Mouse (Mus musculus): Measurements from ENCODE around the gene Mast4. TPM values are rescaled to one million over a fixed set of nuclear protein-coding genes. Genes with fewer than 3 reads are reported as not detected.

The Mast4 gene
- polyA plus RNA-seq, 1 experiment from 2014 or later = 10.5 TPM

GRCm38 (mm10) chr13:102869541-102869940 is 464.8 kb downstream of the Mast4 start:
- DNase-seq (ENCODE audit: low read depth, low spot score) (no peak), ATAC-seq (no peak)
- no peaks in the 10 kb centered on the region for H3K27me3 ChIP-seq
- in situ Hi-C loops (cut with MboI; ENCODE audit: low pct_unique_long_range_greater_than_20kb) = no loop called here
- CTCF ChIA-PET = interaction anchor here (1.0 kb wide), 1 partner anchor 11 kb away, joined by 3 read pairs; no protein-coding TSS in a partner anchor
- TF ChIP-seq CTCF (IDR thresholded peaks at IDR 0.05) = no peak
- POLR2A ChIA-PET = no interaction called here

DNA sequence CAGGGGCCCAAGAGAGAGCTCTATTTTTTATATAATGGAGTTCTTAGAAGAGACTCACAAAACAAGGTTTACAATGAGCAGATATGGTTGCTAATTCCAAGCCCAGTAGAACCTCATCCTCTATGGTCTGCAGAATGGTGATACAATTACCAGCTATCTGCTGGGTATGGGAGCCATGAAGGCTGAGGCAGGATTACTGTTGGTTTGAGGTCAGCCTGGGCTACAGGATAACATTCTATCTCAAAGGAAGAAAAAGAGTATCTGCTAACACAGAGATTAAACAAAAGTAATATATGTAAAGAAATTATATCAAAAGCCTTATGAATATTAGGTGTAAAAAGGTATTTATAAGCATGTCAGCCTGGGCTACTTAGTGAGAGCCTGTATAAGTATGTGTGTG is 467.5 kb downstream of the Mast4 start:
- POLR2A ChIA-PET = no interaction called here
- TF ChIP-seq CTCF (IDR thresholded peaks at IDR 0.05) = no peak
- DNase-seq (ENCODE audit: low read depth, low spot score) (no peak), ATAC-seq (no peak)
- no peaks in the 10 kb centered on the region for H3K27me3 ChIP-seq
- CTCF ChIA-PET = interaction anchor here (0.7 kb wide), 1 partner anchor 12 kb away, joined by 3 read pairs; no protein-coding TSS in a partner anchor
- in situ Hi-C loops (cut with MboI; ENCODE audit: low pct_unique_long_range_greater_than_20kb) = no loop called here

- H3K27me3 ChIP-seq = no peaks in the 10 kb centered on the region
- no peak for DNase-seq (ENCODE audit: low read depth, low spot score)
- TF ChIP-seq CTCF (IDR thresholded peaks at IDR 0.05) = no peak
- in situ Hi-C loops (cut with MboI; ENCODE audit: low pct_unique_long_range_greater_than_20kb) = no loop called here
- POLR2A ChIA-PET = no interaction called here
- CTCF ChIA-PET = interaction anchor here (0.7 kb wide), 1 partner anchor 12 kb away, joined by 3 read pairs; no protein-coding TSS in a partner anchor
- ATAC-seq = no peak
Measured at GRCm38 (mm10) chr13:102865971-102866724, 468.1 kb downstream of the Mast4 start.

DNA sequence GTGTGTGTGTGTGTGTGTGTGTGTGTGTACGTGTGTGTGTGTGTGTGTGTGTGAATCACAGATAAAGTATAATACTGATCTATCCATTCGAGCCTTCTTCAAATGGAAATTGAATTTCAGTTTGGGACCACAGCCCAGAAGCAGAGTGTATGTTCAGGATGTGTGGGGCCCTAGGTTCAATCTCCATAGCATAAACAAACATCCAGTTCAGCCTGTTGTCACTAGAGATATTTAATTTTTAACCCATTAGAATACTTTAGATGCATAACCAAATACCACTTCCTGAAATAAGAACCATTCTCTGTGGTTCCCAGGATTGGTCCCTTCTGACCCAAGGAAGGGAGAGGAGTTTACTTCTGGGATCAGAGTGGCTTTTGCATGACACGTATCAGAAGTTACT is 468.8 kb downstream of the Mast4 start:
- ChIA-PET POLR2A (no interaction called here), CTCF (no interaction called here)
- DNase-seq (ENCODE audit: low read depth, low spot score) (no peak), ATAC-seq (no peak)
- in situ Hi-C loops (cut with MboI; ENCODE audit: low pct_unique_long_range_greater_than_20kb) = no loop called here
- no peak for TF ChIP-seq CTCF (IDR thresholded peaks at IDR 0.05)
- H3K27me3 ChIP-seq = no peaks in the 10 kb centered on the region

DNA sequence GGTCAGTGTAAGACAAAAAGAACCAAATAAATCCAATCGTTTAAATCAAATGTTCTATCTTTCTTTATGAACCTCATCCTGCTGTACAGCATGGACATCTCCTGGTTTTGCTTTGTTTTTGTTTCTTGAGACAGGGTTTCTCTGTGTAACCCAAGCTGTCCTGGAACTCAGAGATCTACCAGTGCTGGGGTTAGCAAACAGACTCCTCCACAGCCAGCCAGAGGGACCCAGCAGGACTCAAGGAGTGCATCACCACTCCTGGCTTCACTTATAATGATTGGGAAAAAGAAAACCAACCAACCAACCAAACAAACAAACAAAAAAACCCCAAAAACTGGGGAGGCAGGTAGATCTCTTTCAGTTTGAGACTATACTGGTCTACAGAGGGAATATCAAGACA is 469.5 kb downstream of the Mast4 start:
- no peak for ATAC-seq
- CTCF ChIA-PET = no interaction called here
- POLR2A ChIA-PET = no interaction called here
- no peak for DNase-seq (ENCODE audit: low read depth, low spot score)
- no peak for TF ChIP-seq CTCF (IDR thresholded peaks at IDR 0.05)
- in situ Hi-C loops (cut with MboI; ENCODE audit: low pct_unique_long_range_greater_than_20kb) = no loop called here
- no peaks in the 10 kb centered on the region for H3K27me3 ChIP-seq

DNA sequence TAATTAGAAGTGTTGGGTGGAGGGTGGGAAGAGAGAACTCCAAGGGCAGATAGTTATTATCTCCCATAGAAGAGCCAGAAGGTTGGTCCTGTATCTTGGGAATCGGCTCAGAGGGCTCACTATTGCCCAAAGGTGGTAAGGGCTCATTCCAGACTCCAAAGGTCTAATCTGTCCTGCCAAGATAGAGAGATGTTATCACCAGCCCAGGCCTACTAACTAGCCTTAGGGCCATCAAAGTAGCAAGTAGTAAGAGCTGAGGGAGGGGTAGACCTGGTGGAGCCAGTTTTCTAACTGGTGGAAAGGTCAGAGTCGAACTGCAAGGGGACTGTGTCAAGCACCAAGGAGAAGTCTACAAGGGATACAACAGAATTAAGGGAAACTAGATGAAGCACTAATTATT is 470.2 kb downstream of the Mast4 start:
- DNase-seq (ENCODE audit: low read depth, low spot score) = no peak
- no peak for ATAC-seq
- TF ChIP-seq CTCF (IDR thresholded peaks at IDR 0.05) = no peak
- in situ Hi-C loops (cut with MboI; ENCODE audit: low pct_unique_long_range_greater_than_20kb) = no loop called here
- no peaks in the 10 kb centered on the region for H3K27me3 ChIP-seq
- CTCF ChIA-PET = no interaction called here
- POLR2A ChIA-PET = no interaction called here

DNA sequence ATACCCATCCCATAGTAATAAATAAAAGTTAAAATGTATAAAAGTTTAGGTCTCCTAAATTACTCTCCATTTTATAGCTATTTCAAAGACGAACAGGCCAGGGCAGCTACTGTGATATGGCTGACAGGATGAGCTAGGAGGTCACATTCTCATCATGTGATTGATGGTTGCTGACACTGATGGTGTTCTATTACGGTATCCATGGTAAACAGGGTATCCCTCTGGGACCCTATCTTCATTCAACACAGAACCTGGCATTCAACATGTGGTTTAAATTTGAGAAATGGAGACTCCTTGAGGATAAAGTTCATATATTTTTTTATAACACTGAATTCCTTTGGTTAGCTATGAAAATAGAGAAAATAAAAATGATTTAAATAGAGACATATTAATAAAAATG is 471.3 kb downstream of the Mast4 start:
- no peak for ATAC-seq
- ChIA-PET POLR2A (interaction anchor here (1.2 kb wide), 1 partner anchor 11 kb away, joined by 4 read pairs; no protein-coding TSS in a partner anchor), CTCF (no interaction called here)
- no peaks in the 10 kb centered on the region for H3K27me3 ChIP-seq
- in situ Hi-C loops (cut with MboI; ENCODE audit: low pct_unique_long_range_greater_than_20kb) = no loop called here
- DNase-seq (ENCODE audit: low read depth, low spot score) = no peak
- no peak for TF ChIP-seq CTCF (IDR thresholded peaks at IDR 0.05)

GRCm38 (mm10) chr13:102862397-102862796 is 471.9 kb downstream of the Mast4 start:
- CTCF ChIA-PET = no interaction called here
- H3K27me3 ChIP-seq = no peaks in the 10 kb centered on the region
- DNase-seq (ENCODE audit: low read depth, low spot score) (no peak), ATAC-seq (no peak)
- POLR2A ChIA-PET = interaction anchor here (1.2 kb wide), 1 partner anchor 12 kb away, joined by 4 read pairs; no protein-coding TSS in a partner anchor
- in situ Hi-C loops (cut with MboI; ENCODE audit: low pct_unique_long_range_greater_than_20kb) = no loop called here
- no peak for TF ChIP-seq CTCF (IDR thresholded peaks at IDR 0.05)

DNA sequence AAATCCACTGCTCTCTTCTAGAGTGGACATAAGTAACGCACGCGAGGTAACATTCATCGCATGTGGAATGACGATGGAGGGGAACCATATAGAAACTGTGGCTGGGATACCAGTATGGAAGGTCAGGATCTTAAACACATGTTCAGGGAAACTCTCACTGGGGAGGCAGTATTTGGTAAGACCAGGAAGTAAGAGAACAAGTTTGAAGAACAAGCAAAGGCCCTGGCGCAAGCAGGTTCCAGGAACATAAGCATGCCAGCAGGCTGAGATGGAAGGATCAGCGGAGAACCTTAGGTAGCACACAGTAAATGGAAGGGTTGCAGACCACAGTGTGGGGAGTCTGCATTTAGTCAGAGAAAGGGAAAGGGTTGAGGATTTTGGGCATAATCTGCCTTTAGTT is 473.6 kb downstream of the Mast4 start:
- CTCF ChIA-PET = interaction anchor here (1.6 kb wide), 1 partner anchor 22 kb away, joined by 3 read pairs; no protein-coding TSS in a partner anchor
- in situ Hi-C loops (cut with MboI; ENCODE audit: low pct_unique_long_range_greater_than_20kb) = no loop called here
- POLR2A ChIA-PET = no interaction called here
- H3K27me3 ChIP-seq = no peaks in the 10 kb centered on the region
- ATAC-seq = no peak
- DNase-seq (ENCODE audit: low read depth, low spot score) = no peak
- TF ChIP-seq CTCF (IDR thresholded peaks at IDR 0.05) = no peak

DNA sequence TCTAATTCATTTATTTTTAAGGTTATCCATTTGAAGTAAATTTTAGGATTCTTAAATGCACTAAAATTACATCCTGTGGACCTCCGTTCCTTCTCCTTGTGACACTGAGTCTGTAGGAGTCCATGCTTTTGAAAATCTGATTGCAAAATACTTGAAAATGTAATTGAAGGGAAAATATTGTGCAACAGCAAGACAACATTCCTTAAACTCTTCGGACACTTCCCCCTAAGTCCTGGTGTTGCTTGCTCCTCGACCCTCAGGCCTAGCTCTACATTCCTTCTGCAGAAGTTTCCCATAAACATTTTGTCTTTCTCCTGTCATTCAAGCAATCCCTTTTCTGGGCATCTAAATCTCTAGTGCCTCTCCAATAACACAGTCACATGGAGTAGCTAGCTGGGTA is 474.2 kb downstream of the Mast4 start:
- ChIA-PET POLR2A (interaction anchor here (0.7 kb wide), 1 partner anchor 48 kb away, joined by 3 read pairs; no protein-coding TSS in a partner anchor), CTCF (interaction anchor here (0.9 to 1.6 kb wide), 2 partner anchors 21 to 22 kb away, joined by 3 read pairs; no protein-coding TSS in a partner anchor)
- in situ Hi-C loops (cut with MboI; ENCODE audit: low pct_unique_long_range_greater_than_20kb) = no loop called here
- TF ChIP-seq CTCF (IDR thresholded peaks at IDR 0.05) = no peak
- DNase-seq (ENCODE audit: low read depth, low spot score) = no peak
- no peak for ATAC-seq
- no peaks in the 10 kb centered on the region for H3K27me3 ChIP-seq

DNA sequence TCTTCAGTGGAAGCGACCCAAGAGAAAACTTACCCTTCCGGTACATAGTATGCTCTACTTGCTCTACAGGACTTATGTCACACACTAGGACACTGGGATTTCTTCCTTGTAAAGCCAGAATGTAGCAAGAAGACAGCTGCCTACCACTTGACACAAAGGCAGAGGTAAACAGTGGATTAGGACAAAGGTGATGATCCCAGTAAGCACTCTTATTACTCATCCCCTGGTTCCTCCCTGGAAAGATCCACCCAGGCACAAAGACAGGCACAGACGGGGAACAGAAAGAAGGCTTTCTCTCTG is 476.8 kb downstream of the Mast4 start:
- in situ Hi-C loops (cut with MboI; ENCODE audit: low pct_unique_long_range_greater_than_20kb) = no loop called here
- ATAC-seq (no peak), DNase-seq (ENCODE audit: low read depth, low spot score) (no peak)
- no peaks in the 10 kb centered on the region for H3K27me3 ChIP-seq
- no peak for TF ChIP-seq CTCF (IDR thresholded peaks at IDR 0.05)
- CTCF ChIA-PET = no interaction called here
- POLR2A ChIA-PET = no interaction called here
